Mouse (Mus musculus): ENCODE results near the gene Klhl21. TPM values are rescaled to one million over a fixed set of nuclear protein-coding genes. Genes with fewer than 3 reads are reported as not detected.
A peak's percentile ranks its signal among the peaks of the same experiment; 100 is the strongest.

Gene Klhl21
- polyA plus RNA-seq, 1 experiment from 2014 or later: 2.1 TPM

DNA sequence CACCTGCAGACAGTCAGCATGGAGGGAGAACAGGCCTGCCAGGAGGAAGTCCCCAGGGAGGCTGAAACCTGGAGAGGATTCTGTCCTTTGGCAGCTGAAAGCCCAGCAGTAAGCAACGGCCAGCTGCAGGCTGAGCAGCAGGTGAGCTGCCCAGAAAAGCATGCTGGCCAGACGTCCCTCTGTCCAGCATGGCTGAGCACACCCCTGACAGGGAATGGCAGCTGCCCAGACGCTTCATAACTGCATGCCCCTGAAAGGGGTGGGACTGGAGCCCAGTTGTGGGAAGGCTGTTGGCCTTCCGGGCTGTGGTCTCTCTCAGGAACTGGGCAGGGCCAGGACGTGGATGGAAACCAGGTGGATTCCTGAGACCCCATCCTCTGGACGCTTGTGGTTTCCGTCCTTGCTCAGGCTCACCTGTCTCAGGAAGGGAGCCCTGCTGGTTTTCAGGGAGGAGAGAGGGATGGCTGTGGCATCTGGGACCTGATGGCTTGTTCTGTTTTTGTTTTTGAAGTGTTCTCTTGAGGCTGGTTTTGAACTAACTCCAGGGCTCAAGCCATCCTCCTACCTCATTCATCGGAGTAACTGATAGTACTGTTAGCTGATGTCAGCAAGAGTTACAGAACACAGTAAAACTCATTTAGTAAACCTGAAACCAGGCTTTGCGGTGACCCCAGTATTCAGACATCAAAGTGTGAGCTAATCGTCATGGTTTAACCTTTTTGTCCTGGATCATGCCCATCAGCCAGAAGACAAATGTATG is 29.8 kb downstream of the Klhl21 start, which contains the start of gene Tas1r1:
TSS of gene Tas1r1 (minus strand) at position 344 of the 760 bp plus-strand sequence.
- no peak for ATAC-seq (ENCODE audit: low read depth)
- peaks cover 9% of the 10 kb centered on the region for H3K4me1 ChIP-seq (ENCODE audit: control insufficient read depth, insufficient read depth, low read length)
- peak within 1 kb of the TSS; percentile 96 for H3K4me3 ChIP-seq (ENCODE audit: low read depth, low read length)
- H3K27me3 ChIP-seq (ENCODE audit: control insufficient read depth, insufficient read depth, low read length): no peaks in the 10 kb centered on the region; the same call in 1 of the 2 replicates
- peak within 1 kb of the TSS; percentile 78 for H3K9ac ChIP-seq (replicated peaks; ENCODE audit: low read depth, low read length)
- 53% methylated on average over 10 of the region's 10 CpGs for WGBS
- H3K4me2 ChIP-seq (ENCODE audit: low read depth, low read length): peak within 1 kb of the TSS; percentile 87
- peak within 1 kb of the TSS; percentile 34; the same call in 1 of the 2 replicates for H3K27ac ChIP-seq (ENCODE audit: low read depth, low read length)
- H3K9me3 ChIP-seq (ENCODE audit: control insufficient read depth, low read length): no peaks in the 10 kb centered on the region
- peaks cover 15% of the 10 kb centered on the region for H3K36me3 ChIP-seq (ENCODE audit: control insufficient read depth, insufficient read depth, low read length)

DNA sequence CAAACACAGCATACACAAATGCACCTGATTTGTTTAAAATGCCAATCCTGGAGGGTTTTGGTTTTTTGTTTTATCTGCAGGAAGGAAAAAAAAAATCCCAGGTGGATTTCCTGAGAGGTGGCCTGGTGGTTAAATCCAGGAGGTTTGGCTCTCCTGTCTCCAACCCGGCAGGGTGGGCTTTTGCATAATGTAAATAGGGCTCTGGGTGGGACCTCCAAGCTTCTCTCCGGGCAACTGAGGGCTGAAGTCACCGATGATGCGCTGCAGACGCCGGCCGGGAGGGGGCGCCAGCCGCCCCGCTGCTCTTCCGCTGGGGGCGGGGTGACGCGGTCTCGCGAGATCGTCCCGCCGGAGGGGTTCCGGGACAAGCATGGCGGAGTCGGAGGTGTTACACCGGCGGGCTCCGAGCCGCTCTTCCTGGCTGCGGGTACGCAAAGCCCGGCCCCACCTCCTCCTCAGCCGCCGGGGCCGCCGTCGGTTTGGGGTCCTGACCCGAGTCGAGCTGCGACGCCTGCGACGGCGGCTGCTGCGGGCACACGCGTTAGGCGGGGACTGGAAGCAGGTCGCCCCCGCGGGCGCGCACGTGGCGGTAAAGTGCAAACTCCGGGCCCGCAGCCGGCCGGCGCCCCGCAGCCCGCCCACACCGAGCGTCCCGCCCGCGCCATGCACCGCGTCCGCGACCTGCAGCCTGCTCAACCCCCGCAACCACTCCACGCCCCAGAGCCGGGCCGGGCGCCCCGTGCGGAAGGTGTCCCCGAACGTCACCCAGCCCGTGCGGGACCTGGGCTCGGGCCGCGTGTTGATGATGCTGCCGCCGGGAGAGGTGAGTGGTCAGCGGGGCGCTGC is 30.6 kb downstream of the Klhl21 start, which contains the start of gene Nol9:
TSS of gene Nol9 (plus strand) at position 337 of the 846 bp plus-strand sequence.
- peak within 1 kb of the TSS; percentile 96 for H3K4me3 ChIP-seq (ENCODE audit: low read depth, low read length)
- no peaks in the 10 kb centered on the region for H3K9me3 ChIP-seq (ENCODE audit: control insufficient read depth, low read length)
- peak within 1 kb of the TSS; percentile 78 for H3K9ac ChIP-seq (replicated peaks; ENCODE audit: low read depth, low read length)
- peaks cover 9% of the 10 kb centered on the region for H3K4me1 ChIP-seq (ENCODE audit: control insufficient read depth, insufficient read depth, low read length)
- H3K36me3 ChIP-seq (ENCODE audit: control insufficient read depth, insufficient read depth, low read length): peaks cover 23% of the 10 kb centered on the region
- H3K27me3 ChIP-seq (ENCODE audit: control insufficient read depth, insufficient read depth, low read length): no peaks in the 10 kb centered on the region; the same call in 1 of the 2 replicates
- WGBS: under 1% methylated on average over 69 of the region's 86 CpGs
- peak; percentile 90 for ATAC-seq (ENCODE audit: low read depth)
- peak within 1 kb of the TSS; percentile 34; the same call in 1 of the 2 replicates for H3K27ac ChIP-seq (ENCODE audit: low read depth, low read length)
- peak within 1 kb of the TSS; percentile 87 for H3K4me2 ChIP-seq (ENCODE audit: low read depth, low read length)

DNA sequence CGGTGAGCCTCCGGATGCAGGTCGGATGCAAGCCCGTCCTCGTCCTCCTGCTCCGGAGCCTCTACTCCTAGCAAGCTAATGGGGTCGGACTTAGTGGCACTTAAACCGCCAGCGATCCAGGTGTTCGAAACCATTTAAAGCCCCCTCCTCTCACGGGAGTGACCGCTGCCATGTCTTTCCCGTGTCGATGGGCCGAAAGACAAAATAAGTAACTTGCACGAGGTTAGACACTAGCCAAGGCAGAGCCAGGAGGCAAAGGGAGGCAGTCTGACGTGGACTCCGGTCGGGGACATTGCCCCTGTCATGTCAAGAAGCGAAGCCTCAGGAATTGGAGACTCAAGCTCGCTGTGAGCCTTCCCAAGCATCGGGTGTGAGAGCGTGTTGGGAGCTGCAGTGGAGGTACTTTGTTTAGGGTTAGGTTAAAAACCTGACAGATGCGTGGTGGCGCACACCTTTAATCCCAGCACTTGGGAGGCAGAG is 31.3 kb downstream of the Klhl21 start:
- Histone ChIP-seq H3K4me1 (ENCODE audit: control insufficient read depth, insufficient read depth, low read length) (peaks cover 9% of the 10 kb centered on the region), H3K36me3 (ENCODE audit: control insufficient read depth, insufficient read depth, low read length) (peaks cover 25% of the 10 kb centered on the region), H3K4me2 (ENCODE audit: low read depth, low read length) (peak overlapping the region; percentile 87), H3K4me3 (ENCODE audit: low read depth, low read length) (peak overlapping the region; percentile 96), H3K9ac (replicated peaks; ENCODE audit: low read depth, low read length) (peak overlapping the region; percentile 78), H3K27me3 (ENCODE audit: control insufficient read depth, insufficient read depth, low read length) (no peaks in the 10 kb centered on the region; the same call in 1 of the 2 replicates), H3K9me3 (ENCODE audit: control insufficient read depth, low read length) (no peaks in the 10 kb centered on the region), H3K27ac (ENCODE audit: low read depth, low read length) (no peak overlapping the region)
- 4% methylated on average over 25 of the region's 25 CpGs for WGBS
- no peak for ATAC-seq (ENCODE audit: low read depth)

DNA sequence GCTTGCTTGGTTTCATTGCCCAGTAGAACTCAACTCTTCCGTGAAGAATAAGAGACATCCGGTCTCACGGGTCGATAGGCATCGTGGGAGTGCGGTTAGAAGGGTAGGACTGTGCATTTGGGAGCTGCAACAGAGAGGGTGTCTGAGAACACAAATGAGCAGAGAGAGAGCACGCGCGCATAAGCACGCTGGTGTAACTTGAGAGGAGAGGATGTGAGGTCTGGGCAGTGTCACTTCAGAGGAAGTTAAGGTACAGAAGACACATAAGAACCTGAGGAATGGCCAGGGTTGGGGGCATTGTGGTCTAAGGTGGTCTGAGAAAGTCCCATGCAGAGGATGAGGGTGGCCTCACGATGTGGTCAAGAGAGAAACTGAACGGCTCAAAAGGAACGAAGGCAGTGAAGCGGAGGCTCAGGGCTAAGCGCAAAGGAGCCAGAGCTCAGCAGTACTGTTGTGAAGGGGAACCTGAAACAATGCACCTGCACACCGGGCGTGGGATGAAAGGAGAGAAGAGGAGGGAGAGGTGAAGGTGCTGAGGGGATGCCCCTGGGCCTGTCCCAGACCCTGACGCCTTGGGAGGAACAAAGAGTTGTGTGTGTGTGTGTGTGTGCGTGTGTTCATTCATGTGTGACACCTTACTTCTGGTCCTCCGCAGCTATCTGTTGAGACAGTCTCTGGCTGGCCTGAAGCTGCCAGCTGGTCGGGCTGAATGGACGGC is 33.5 kb downstream of the Klhl21 start:
- H3K27me3 ChIP-seq (ENCODE audit: control insufficient read depth, insufficient read depth, low read length): no peaks in the 10 kb centered on the region; the same call in 1 of the 2 replicates
- H3K4me1 ChIP-seq (ENCODE audit: control insufficient read depth, insufficient read depth, low read length): peaks cover 9% of the 10 kb centered on the region
- H3K9ac ChIP-seq (replicated peaks; ENCODE audit: low read depth, low read length): no peak overlapping the region
- no peak overlapping the region for H3K4me3 ChIP-seq (ENCODE audit: low read depth, low read length)
- H3K36me3 ChIP-seq (ENCODE audit: control insufficient read depth, insufficient read depth, low read length): peaks cover 38% of the 10 kb centered on the region
- no peak overlapping the region for H3K27ac ChIP-seq (ENCODE audit: low read depth, low read length)
- WGBS: 97% methylated on average over 22 of the region's 22 CpGs
- ATAC-seq (ENCODE audit: low read depth): no peak
- H3K9me3 ChIP-seq (ENCODE audit: control insufficient read depth, low read length): no peaks in the 10 kb centered on the region
- H3K4me2 ChIP-seq (ENCODE audit: low read depth, low read length): no peak overlapping the region

DNA sequence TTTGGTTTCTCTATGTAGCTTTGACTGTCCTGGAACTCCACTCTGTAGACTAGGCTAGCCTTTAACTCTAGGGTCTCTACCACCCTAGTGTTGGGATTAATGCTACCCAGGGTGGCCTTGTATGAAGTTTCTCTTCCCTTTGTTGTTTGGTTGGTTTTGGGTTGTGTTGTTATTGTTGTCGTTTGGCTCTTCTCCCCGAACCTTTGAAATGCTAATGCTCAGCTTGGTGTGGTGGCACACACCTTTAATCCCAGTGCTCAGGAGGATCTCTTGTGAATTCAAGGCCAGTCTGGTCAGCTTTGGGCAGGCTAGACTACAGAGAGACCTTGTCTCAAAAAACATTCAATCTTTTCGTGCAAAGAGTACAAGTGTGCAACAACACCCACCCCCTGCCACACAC is 34.6 kb downstream of the Klhl21 start:
- no peaks in the 10 kb centered on the region for H3K9me3 ChIP-seq (ENCODE audit: control insufficient read depth, low read length)
- 85% methylated on average over 3 of the region's 3 CpGs for WGBS
- H3K4me2 ChIP-seq (ENCODE audit: low read depth, low read length): no peak overlapping the region
- peaks cover 9% of the 10 kb centered on the region for H3K4me1 ChIP-seq (ENCODE audit: control insufficient read depth, insufficient read depth, low read length)
- H3K4me3 ChIP-seq (ENCODE audit: low read depth, low read length): no peak overlapping the region
- no peaks in the 10 kb centered on the region; the same call in 1 of the 2 replicates for H3K27me3 ChIP-seq (ENCODE audit: control insufficient read depth, insufficient read depth, low read length)
- no peak overlapping the region for H3K9ac ChIP-seq (replicated peaks; ENCODE audit: low read depth, low read length)
- no peak overlapping the region for H3K27ac ChIP-seq (ENCODE audit: low read depth, low read length)
- no peak for ATAC-seq (ENCODE audit: low read depth)
- peaks cover 44% of the 10 kb centered on the region for H3K36me3 ChIP-seq (ENCODE audit: control insufficient read depth, insufficient read depth, low read length)

DNA sequence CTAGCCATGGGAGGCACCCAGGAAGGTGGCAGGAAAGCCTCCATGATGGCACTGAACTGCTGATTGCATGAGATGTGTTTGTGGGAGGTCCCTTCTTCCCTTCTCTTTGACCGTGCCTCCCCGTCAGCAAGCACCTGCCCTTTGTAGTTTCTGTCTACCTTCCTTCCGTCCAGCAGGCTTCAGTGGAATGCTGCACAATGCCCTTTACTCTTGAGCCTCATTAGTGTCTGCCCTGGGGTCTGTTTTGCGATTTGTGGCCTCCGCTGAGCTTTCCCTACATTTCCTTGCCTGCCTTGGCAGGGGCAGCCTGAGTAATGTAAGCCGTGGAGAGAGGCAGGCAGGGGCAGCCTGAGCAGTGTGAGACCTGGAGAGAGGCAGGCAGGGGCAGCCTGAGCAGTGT is 36.0 kb downstream of the Klhl21 start:
- WGBS: 74% methylated on average over 6 of the region's 6 CpGs
- no peak overlapping the region for H3K27ac ChIP-seq (ENCODE audit: low read depth, low read length)
- peaks cover 9% of the 10 kb centered on the region for H3K4me1 ChIP-seq (ENCODE audit: control insufficient read depth, insufficient read depth, low read length)
- H3K36me3 ChIP-seq (ENCODE audit: control insufficient read depth, insufficient read depth, low read length): peaks cover 48% of the 10 kb centered on the region
- H3K9ac ChIP-seq (replicated peaks; ENCODE audit: low read depth, low read length): no peak overlapping the region
- no peak overlapping the region for H3K4me2 ChIP-seq (ENCODE audit: low read depth, low read length)
- no peak overlapping the region for H3K4me3 ChIP-seq (ENCODE audit: low read depth, low read length)
- no peaks in the 10 kb centered on the region for H3K9me3 ChIP-seq (ENCODE audit: control insufficient read depth, low read length)
- no peak for ATAC-seq (ENCODE audit: low read depth)
- no peaks in the 10 kb centered on the region; the same call in 1 of the 2 replicates for H3K27me3 ChIP-seq (ENCODE audit: control insufficient read depth, insufficient read depth, low read length)

DNA sequence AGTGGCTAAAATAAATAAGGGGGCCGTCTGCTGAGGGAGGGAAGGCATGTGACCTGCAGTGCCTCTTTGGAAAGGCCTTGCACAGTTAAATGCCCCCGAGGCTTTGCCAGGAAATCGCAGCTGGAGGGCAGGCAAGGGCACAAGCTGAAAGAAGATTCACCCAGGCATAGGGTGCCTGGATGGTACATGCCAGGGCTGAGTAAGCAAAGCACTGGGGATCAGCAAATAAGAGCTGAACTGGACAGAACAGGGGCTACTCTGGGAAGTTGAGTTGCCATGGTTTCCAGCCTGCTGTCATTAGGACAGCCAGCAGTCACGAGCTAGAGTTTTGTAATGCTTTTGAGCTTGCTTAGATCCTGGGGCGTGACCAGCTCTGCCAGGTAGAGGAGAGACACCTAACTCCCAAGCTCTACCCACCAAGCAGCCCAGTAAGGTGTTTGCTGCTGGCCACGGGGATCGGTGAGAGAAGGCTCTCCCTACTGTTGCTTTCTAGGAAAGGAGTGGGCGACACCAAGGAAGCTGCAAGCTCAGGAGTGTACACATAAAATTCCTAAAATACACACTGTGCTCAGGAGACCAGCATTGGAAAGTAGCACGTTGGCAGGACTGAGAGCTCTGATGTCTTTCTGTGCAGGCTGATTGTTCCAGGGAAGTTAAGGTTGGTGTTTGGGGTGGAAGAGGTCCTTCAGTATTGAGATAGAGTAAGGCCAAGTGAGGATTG is 53.9 kb downstream of the Klhl21 start:
- Histone ChIP-seq H3K9me3 (ENCODE audit: control insufficient read depth, low read length) (no peaks in the 10 kb centered on the region), H3K9ac (replicated peaks; ENCODE audit: low read depth, low read length) (no peak overlapping the region), H3K4me3 (ENCODE audit: low read depth, low read length) (no peak overlapping the region), H3K36me3 (ENCODE audit: control insufficient read depth, insufficient read depth, low read length) (peaks cover 21% of the 10 kb centered on the region), H3K4me2 (ENCODE audit: low read depth, low read length) (no peak overlapping the region), H3K27me3 (ENCODE audit: control insufficient read depth, insufficient read depth, low read length) (no peaks in the 10 kb centered on the region), H3K4me1 (ENCODE audit: control insufficient read depth, insufficient read depth, low read length) (no peaks in the 10 kb centered on the region), H3K27ac (ENCODE audit: low read depth, low read length) (no peak overlapping the region)
- ATAC-seq (ENCODE audit: low read depth): no peak
- WGBS: 74% methylated on average over 9 of the region's 9 CpGs

DNA sequence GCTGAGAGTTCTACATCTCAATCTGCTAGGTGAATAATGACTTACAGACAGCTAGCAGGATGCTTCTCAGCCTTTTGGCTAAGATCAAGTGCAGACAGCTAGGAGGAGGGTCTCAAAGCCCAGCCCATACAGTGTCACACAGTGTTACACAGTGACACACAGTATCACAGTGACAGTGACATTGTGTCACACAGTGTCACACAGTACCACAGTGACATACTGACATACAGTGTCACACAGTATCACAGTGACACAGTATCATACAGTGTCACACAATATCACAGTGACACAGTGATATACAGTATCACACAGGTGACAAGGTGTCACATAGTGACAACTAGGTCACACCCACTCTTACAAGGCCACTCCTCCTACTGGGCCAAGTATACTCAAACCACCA is 58.7 kb downstream of the Klhl21 start:
- no peak for ATAC-seq (ENCODE audit: low read depth)
- Histone ChIP-seq H3K27ac (ENCODE audit: low read depth, low read length) (no peak overlapping the region), H3K36me3 (ENCODE audit: control insufficient read depth, insufficient read depth, low read length) (no peaks in the 10 kb centered on the region), H3K27me3 (ENCODE audit: control insufficient read depth, insufficient read depth, low read length) (no peaks in the 10 kb centered on the region), H3K4me3 (ENCODE audit: low read depth, low read length) (no peak overlapping the region), H3K4me1 (ENCODE audit: control insufficient read depth, insufficient read depth, low read length) (no peaks in the 10 kb centered on the region), H3K9me3 (ENCODE audit: control insufficient read depth, low read length) (no peaks in the 10 kb centered on the region), H3K9ac (replicated peaks; ENCODE audit: low read depth, low read length) (no peak overlapping the region), H3K4me2 (ENCODE audit: low read depth, low read length) (no peak overlapping the region)
